Mouse (Mus musculus): ENCODE measurements around the gene Olfr1303. TPM values are rescaled to one million over a fixed set of nuclear protein-coding genes. Genes with fewer than 3 reads are reported as not detected.

Gene Olfr1303
- not detected for total RNA-seq (2021)

DNA sequence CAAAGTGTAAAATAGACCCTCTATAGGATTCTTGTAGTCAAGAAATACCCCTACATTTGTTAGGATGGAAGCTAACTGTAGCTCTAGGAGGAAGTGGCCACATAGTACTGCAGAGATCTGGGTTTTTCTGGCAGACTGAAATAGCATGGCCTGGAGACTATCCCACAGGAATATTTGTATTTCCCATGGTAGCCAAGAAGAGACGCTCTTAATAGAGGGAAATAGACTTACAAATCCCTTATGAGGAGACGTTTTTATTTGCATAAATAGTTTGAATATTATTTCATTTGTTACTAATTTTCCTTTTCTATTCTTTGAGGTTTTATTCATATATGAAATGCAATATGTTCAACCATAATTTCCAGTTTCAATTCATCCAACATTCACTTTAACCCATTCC lies at the start of gene Olfr1303:
TSS of gene Olfr1303 (minus strand) at position 101 of the 400 bp plus-strand sequence.
- intact Hi-C loops (cut with DNase I), result no loop called here
- no peak for DNase-seq

- no peak for DNase-seq
- intact Hi-C loops (cut with DNase I), result no loop called here
Measured at GRCm38 (mm10) chr2:111812936-111813335, 7.2 kb downstream of the Olfr1303 start.

DNA sequence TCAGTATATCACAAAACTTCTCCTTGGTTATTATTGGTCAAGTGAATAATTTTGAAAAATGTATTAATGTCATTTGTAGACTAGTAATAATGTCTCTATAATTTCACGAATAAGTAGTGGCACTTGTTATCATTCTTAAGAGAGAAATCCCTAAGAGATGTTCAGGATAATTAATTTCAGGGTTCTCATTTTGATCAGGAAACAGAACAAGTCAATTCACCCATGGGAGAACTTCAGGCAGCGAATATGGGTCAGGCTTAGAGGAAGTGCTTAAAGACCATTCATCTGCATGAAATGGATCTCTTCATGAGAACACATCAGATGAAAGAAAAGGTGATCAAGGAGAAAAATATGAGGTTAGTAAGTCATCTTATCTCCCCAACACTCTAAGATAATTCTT lies 43.0 kb downstream of the Olfr1303 start, which contains the start of gene Olfr1302:
TSS of gene Olfr1302 (plus strand) at position 301 of the 400 bp plus-strand sequence.
- intact Hi-C loops (cut with DNase I), result no loop called here
- DNase-seq, result no peak

Other genes starting within 250 kb of the Olfr1303 start
- gene Olfr1297, start 193.8 kb downstream of the Olfr1303 start, total RNA-seq (2021), result not detected
- not detected for gene Olfr1298, start 171.1 kb downstream of the Olfr1303 start, total RNA-seq (2021)
- not detected for gene Olfr1299, start 158.9 kb downstream of the Olfr1303 start, total RNA-seq (2021)
- not detected for gene Olfr1301, start 69.3 kb downstream of the Olfr1303 start, total RNA-seq (2021)
- gene Olfr1302, start 42.9 kb downstream of the Olfr1303 start, total RNA-seq (2021), result not detected
- gene Olfr1305, start 56.8 kb upstream of the Olfr1303 start, total RNA-seq (2021), result not detected
- not detected for gene Olfr1306, start 95.9 kb upstream of the Olfr1303 start, total RNA-seq (2021)
- under 1 TPM; 0.03 TPM for gene Olfr1307, start 129.1 kb upstream of the Olfr1303 start, total RNA-seq (2021)
- gene Olfr1308, start 144.6 kb upstream of the Olfr1303 start, total RNA-seq (2021), result not detected
- not detected for gene Olfr1309, start 169.9 kb upstream of the Olfr1303 start, total RNA-seq (2021)
- gene Olfr1310, start 192.4 kb upstream of the Olfr1303 start, total RNA-seq (2021), result not detected
- gene Olfr1311, start 204.1 kb upstream of the Olfr1303 start, total RNA-seq (2021), result not detected
- gene Olfr1312, start 229.9 kb upstream of the Olfr1303 start, total RNA-seq (2021), result not detected